Mouse (Mus musculus) ES-CJ7 (cell line): ENCODE data around the gene Fbxl5.

Source experiments
- DNase-seq: peaks from one replicate; pipeline ENCODE4 v3.0.0; 2011; ENCODE audit warnings: low read depth, low spot score

The Fbxl5 gene

DNA sequence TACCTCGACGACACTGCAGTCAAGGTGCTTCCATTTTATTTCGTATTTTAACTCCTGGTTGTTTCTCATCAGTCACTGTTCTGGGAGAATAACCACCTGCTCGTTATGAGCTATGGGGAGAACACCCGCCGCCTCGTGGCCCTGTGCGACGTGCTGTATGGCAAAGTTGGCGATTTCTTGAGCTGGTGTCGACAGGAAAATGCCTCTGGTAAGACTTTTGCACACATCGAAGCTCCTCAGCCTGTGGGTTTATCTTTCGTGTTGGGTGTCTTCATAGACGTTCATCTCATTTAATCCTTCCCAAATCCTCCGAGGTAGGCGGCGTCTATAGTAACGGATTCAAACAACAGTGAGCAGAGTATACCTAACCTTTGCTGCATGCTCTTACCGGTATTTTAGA is at the start of gene Fbxl5:
Gene Fbxl5, minus strand, starts transcription at position 101 of the 400 bp plus-strand sequence.
- DNase-seq, result no peak

DNA sequence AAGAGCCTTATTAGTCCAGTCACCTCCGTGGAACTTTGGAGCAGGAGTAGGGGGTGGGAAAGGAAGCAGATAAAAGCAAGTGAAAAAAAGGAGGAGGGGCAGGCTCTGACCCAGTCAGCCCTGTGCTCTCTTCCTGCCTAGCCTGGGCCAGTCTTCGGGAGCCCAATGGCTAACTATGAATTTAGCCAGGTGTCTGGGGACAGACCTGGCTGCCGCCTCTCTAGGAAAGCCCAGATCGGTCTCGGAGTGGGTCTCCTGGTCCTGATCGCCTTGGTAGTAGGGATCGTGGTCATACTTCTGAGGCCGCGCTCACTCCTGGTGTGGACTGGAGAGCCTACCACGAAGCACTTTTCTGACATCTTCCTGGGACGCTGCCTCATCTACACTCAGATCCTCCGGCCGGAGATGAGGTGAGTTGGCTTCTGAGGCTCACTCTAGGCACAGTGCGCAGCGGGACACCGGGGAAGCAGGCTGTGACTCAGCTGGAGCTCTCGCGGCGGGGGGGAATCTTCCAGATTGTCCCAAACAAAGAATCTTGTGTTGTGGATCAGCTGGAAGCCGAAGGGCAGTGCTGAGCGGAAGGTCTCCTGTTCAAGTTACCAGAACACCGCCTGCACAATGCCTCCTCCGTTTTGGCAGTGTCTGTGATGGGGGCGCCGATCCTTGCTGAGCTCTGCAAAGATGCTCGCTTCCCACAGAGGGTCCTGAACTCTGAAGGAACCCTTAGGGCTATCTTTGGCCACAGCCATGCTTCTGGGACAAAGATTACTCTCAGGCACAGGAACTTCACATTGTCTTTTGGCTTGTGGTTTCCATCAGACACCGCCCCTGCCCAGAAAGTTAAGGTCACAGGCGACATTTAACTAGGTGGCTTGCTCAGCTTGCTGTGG is 47.5 kb upstream of the Fbxl5 start:
- DNase-seq, result peak; percentile 96

GRCm38 (mm10) chr5:43868253-43868652 is 46.8 kb upstream of the Fbxl5 start, which contains the start of gene Cd38:
Gene Cd38 (plus strand): TSS chr5:43868553.
- no peak for DNase-seq

DNA sequence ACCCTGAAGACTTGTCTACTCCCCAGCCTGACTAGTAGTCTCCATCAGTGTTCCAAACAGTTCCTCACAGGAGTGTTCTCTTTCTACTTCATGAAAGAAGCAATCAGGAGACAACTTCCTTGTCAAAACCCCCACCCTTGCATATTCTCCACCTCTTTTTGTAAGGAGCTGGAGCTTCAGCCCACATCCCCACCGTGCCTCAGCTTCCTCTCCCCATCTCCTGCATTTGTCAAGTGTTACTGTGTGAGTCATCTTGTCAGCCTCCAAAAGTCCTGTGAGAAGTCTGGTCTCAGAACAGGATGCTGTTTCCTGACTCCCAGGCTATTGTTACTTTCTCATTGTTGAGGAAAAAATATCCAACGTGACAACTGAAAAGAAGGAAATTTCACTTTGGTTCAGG is 43.9 kb upstream of the Fbxl5 start:
- peak; percentile 60 for DNase-seq

DNA sequence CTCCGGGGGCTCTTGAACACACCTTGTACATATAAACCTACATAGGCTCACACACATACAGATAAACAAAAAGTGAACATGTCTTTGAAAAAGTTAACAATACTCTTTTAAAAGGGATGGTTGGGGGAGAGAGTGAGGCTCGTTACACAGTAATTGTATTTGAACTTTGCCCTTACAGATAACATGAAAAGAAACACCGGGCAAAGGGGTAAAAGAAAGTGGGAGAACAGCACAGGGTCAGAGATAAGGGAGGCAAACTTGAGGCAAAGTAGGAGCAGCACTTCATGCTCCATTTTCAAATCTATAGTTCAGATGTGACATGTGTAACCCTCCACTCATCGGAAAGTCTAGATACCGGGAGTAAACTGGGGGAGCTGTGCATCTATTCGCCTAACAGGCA is 42.2 kb upstream of the Fbxl5 start:
- DNase-seq, result no peak

- DNase-seq, result peak; percentile 96
These were observed 39.4 kb upstream of the Fbxl5 start for GRCm38 (mm10) chr5:43860670-43861431.

GRCm38 (mm10) chr5:43860096-43860495 is 38.7 kb upstream of the Fbxl5 start:
- DNase-seq, result peak; percentile 66

GRCm38 (mm10) chr5:43859663-43860062 is 38.2 kb upstream of the Fbxl5 start:
- no peak for DNase-seq

DNA sequence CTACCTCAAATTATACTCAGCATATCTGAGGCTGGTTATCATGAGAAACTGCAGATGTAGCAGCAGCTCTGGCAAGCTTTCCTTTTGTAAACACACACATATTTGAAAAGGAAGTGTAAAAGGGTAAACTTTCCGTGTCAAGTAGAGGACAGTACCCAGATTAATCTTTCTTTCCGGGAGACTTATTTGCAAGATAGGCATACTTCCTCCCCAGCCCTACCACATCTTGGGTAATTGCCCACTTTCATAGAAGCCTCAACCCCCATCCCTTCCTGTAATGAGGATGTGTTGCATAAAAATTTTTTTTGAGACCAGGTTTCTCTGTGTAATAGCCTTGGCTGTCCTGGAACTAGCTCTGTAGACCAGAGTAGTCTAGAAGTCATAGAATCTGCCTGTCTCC is 34.3 kb upstream of the Fbxl5 start:
- no peak for DNase-seq

GRCm38 (mm10) chr5:43853868-43854488 is 32.5 kb upstream of the Fbxl5 start:
- DNase-seq, result no peak

GRCm38 (mm10) chr5:43853096-43853867 is 31.8 kb upstream of the Fbxl5 start:
- DNase-seq, result peak; percentile 48

DNA sequence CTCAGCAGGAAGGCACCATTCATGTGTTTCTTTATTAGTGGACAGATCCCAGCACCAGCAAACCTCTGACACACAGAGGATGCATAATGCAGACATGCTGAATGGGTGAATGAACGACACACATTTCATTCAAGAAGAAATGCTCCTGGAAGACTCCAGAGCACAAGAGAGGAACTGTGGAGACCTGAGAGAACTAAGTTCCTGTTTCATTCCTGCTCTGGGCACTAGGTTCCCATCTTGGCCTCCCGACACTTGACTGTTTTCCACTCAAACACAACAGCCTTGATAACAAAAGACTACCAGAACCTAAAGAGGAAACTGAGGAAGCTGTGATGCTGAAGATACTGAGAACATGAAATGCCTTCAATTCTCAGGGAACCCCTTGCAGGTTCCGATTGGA is 26.8 kb upstream of the Fbxl5 start:
- no peak for DNase-seq

DNA sequence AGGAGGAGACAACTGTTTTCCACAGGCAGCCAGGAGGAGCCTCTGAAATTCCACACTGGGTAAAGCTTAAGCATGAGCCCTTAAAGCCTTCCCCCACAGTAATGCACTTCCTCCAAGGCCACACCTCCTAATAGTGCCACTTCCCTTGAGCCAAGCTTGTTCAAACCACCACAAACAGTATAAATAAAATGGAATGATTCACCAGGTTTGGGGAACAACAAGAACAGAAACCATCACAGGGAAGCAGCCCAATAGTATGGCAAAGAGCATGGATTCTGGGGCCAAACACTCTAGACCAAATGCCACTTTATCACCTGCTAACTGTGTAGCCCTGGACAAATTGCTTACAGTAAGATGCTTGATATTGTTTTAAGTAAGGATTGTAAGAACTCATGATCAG is 26.1 kb upstream of the Fbxl5 start:
- no peak for DNase-seq

- no peak for DNase-seq
These were observed 24.8 kb upstream of the Fbxl5 start for GRCm38 (mm10) chr5:43846227-43846626.

GRCm38 (mm10) chr5:43845646-43846045 is 24.2 kb upstream of the Fbxl5 start:
- no peak for DNase-seq

DNA sequence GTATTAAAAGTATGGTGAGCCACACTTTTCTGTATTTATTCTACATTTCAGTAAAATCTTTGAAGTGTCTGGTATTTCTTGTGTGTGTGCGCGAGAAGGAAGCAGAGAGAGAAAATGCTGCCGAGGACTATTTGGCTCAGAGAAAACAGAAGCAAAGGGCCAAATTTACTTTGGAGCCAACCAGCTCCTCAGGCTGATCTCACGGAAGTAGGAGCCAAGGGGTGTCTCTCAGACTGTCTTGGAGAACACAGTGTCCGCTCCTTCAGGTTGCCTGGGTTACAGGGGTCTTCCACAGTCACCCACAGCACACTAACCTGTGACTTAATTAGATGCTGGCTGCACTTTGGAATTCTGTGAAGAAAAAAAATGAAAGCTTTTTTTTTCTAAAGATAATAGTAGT is 23.6 kb upstream of the Fbxl5 start:
- DNase-seq, result no peak

- DNase-seq, result no peak
These were observed 21.2 kb upstream of the Fbxl5 start for GRCm38 (mm10) chr5:43842576-43843155.

GRCm38 (mm10) chr5:43842011-43842285 is 20.5 kb upstream of the Fbxl5 start:
- DNase-seq, result no peak

DNA sequence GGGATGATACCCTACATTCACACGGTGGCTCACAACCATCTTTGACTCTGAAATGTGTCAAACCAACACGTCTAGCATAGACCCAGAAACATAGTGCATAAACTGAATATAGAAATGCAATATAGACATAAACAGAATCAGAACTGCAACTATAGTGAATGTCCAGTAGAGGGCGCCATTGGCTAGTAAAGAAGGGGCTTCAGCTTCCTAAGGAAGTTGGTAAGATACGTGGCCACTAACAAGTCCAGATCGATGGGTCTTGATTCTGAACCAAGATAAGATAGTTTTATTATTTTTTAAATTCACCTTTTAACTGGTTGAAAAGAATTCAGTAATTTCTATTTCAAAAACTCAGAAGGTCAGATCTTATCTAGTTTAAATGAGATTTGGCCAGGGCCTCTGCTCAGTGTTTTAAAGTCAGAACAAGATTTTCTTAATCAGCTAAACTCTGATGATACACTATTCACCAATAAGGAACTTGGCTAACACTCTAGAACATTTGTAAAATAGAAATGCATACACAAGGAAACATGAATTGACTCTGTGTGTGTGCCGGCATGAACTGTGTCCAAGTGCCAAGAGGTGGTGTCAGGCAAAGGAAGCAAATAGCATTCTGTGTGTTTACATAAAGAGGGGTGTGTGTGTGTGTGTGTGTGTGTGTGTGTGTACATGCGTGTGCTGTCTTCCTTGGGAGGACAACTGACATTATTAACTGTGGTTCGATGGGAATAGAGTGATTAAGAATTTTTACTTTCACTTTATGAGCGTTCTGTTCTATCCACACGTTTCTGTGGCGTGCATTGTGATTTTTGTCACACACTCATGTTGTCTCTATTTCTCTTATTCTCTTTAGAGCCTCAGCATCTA is 19.9 kb upstream of the Fbxl5 start:
- DNase-seq, result peak; percentile 59

GRCm38 (mm10) chr5:43837372-43837771 is 15.9 kb upstream of the Fbxl5 start:
- no peak for DNase-seq
